Mouse (Mus musculus): ENCODE measurements around the gene Socs2. TPM values are rescaled to one million over a fixed set of nuclear protein-coding genes. Genes with fewer than 3 reads are reported as not detected.
A peak's percentile ranks its signal among the peaks of the same experiment; 100 is the strongest.
"Not testable (repeated sequence)": the region's sequence is repeated elsewhere in the genome, so short reads cannot be mapped to it uniquely, and the experiment has no call there.

Socs2 gene
- total and polyA plus RNA-seq, 3 experiments = 10.7 to 52.0 (median 22.7) TPM

DNA sequence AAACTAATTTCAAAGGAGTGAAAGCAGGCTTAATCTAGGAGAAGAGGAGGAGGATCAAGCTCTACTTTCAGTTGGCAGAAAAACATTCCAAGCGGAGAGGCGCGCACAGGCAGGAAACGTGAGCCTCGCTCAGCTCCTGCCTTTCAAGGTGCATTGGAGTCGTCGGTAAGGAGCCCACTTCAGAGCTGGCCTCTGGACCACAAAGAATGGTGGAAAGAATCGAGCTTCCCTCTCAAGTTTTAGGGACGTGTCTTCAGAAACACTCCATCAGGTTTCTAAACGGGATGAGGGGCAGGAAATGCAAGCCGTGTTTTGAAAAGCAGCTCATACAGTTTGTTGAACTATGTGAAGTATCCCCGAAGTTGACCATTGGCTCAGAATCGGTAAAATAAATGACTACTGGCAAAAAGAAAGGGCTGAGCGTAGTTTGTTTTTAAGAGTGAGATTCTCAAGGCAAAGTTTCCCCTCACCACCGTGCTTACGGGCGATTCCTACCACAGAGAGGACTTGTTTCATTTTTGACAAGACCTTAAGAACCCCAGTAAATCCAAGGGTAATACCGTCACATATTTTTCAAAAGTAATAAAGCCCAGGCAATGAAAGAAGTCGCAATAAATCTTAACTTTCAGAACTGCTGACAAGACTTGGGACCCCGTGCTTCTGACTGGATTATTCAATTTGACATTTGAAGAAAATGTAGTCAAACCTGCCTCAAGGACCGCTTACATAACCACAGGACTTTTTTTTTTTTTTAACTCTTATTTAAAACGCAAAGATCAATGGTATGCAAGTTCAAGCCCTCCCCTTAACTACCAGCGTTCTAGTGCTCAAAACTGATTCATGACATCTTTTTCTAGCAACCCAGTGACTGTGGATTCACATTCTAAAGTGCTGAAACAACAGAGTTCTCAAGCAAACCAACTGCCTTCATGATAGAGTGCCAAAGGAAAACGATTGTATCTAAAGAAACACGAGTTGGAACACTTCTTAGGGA is 21.9 kb downstream of the Socs2 start:
- peak; percentile 33 for DNase-seq

DNA sequence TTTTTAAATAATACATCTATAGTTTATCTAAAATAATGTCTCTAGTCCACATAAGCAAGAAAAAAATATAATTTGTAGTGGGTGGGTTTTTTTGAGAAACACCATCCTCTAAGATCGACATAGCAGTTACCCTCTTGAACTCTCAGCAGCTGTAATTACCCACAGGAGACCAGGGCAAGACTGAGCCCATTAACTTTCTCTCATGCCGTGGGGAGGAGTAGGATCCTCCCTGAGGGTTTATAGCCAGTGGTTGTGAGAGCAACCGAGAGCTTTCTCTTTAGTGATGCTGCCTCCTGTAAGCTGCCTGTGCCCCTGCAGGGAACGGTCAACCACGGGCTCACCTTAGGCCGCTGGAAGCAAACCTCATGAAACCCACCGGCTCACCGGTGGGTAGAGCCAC is 24.9 kb downstream of the Socs2 start:
- no peak for DNase-seq

- peak; percentile 75 for DNase-seq
These were observed 26.1 kb downstream of the Socs2 start for GRCm38 (mm10) chr10:95390871-95391270.

GRCm38 (mm10) chr10:95389805-95390204 is 27.2 kb downstream of the Socs2 start:
- DNase-seq = not testable (repeated sequence)

DNA sequence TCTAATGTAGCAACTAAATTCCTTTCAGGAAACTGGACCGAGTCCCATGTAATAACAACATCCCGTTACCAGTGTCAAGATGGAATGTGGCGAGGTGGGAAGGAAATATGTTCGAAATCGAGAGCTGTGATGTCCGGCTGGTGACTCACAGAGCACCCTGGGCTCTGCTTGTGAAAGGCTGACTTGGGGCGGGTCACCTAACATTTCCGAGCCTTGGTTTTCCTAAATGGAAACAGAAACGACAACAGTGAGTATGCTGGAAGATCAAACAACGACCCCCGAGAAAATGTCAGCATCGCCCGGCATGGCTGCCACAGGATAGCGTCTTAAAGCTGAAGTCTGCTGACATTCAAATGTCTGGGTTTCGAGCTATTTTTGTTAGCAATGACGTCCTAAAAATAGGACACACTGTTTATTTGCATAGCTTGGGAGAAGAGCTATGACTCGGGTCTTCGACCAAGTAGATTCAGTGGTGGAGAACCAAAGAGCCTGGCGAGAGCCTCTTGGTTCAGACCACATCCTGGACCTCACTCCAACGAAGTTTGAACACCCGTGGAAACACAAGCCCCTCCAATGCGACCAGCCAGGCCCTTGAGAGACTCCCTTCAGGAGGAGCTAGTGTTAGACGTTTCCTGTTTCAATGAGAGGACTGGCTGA is 28.0 kb downstream of the Socs2 start:
- DNase-seq = peak; percentile 38

GRCm38 (mm10) chr10:95386527-95386926 is 30.5 kb downstream of the Socs2 start:
- no peak for DNase-seq

DNA sequence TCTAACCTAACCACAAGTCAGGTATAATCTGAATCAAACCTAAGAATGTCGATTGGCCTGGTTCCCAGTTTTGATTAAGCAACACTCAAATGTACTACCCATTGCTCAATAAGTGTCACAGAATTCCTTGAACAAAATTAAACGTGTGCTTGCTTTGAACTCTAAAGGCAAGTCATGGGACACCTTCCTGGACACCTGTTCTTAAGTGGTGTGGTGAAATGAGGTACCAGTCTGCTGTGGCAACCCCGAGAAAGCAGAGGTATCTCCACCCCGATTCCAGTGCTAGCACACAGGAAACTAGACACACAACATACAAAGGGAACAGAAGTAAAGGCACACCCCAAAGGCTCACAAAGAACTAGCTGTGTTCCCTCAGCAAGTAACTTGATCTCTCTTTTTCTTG is 31.2 kb downstream of the Socs2 start:
- peak; percentile 53 for DNase-seq

DNA sequence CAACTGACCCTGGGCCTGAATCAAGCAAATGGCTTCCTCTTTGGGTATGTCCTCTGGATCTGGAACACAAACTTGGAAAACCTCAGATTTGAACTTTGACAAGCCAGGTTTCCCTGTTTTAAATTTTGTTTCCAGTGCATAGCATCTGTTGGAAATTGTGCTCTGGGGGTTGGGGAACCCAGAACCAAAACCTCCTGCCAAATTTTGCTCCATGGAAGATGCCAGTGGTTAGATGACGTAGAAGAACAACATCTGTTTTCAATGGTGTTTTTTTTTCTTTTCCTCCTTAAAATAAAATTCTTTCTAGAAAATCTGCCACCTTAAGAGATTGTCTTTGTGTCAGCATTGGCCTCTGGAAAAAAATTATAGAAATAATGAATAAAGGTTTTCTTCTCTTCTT is 31.9 kb downstream of the Socs2 start:
- no peak for DNase-seq

- no peak for DNase-seq
These were observed 32.5 kb downstream of the Socs2 start for GRCm38 (mm10) chr10:95384446-95384845.

- no peak for DNase-seq
These were observed 43.6 kb downstream of the Socs2 start for GRCm38 (mm10) chr10:95373340-95373739.

DNA sequence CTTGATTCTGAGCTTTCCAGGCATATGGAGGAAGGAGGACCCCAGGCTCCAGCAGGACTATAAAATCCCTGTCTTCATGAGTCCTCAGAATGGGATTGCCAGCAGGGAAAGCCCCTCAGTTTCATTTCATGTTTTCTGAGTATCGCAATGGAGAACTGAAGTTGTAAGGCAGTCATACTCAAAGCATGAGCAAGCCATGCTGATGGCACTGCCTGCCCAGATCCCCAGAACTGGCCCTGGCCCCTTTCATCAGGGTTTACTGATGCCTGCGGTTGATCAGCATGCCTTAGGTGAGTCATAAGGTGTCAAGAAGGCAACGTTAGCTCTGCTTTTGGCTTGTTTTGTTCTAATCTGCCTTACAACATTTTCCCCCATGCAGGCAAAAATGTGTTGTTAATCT is 45.0 kb downstream of the Socs2 start:
- no peak for DNase-seq

DNA sequence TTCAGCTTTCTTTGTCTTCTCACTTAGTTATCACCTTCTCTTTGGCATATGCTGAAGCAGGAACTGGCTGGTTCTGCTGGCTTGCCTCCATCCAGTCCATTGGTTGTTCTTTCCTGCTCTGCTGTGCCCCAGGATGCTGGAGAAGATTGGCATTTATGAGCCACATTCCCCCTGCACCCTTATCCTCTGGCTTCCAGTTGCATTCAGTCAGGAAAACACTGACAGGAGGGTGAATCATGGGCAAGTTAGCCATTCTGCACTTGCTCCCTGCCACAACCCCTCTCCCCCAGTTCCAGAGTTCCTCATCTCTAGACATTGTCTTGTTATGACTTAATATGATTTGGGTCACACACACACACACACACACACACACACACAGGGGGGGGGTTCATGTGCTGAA is 47.8 kb downstream of the Socs2 start:
- no peak for DNase-seq

GRCm38 (mm10) chr10:95368151-95368550 is 48.8 kb downstream of the Socs2 start:
- DNase-seq = no peak

DNA sequence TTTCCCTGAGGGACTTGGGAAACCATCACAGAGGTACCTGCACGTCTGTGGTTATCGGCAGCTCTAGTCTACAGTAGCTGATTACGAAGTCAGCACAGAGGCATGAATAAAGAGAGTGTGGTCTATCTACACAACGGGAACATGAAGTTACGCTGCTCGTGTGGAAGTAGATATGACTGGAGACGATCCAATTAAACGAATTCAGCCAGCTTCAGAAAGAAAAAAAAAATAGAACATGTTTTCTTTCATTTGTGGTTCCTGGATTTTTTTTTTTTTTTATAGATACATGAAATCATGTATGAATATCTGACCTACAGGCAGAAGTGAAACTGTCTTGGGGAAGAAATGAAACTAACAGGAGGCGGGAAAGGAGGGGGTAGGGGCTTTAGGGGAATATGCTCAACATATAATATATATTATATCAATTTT is 49.3 kb downstream of the Socs2 start:
- no peak for DNase-seq

DNA sequence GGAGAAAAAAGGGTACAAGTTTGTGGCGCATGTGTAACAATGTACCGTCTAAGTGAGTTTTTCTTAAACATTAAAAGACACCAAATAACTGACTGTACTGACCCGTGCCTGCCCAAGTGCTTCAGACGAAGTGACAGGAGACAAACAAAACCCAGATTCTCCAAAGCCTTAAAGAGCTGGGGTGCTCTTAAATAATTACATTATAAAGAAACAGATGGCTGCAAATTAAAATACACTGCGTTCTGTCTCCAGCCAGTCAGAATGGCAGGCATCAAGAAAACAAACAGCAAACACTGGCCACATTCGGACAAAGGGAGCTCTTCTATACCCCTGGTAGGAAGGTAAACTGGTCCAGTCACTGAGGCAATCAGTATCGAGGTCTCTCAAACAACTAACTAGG is 49.7 kb downstream of the Socs2 start:
- no peak for DNase-seq

DNA sequence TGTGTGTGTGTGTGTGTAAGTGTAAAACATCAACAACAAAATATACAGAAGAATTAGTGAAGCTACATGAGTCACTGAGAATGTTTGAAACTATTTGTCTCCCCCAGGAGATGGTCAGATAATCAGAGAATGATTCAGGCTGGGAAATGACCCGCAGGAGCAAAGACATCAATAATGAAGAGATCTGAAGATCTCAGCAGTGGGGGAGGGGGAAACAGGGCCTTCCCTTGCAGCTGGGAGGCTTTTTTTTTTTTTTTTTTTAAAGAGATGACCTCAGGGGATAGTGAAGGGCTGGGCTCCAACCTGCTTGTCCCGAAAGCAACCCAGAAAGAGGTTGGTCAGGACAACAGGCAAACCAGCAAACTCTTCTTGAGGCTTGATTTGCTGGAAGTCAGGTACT is 54.7 kb downstream of the Socs2 start:
- no peak for DNase-seq

DNA sequence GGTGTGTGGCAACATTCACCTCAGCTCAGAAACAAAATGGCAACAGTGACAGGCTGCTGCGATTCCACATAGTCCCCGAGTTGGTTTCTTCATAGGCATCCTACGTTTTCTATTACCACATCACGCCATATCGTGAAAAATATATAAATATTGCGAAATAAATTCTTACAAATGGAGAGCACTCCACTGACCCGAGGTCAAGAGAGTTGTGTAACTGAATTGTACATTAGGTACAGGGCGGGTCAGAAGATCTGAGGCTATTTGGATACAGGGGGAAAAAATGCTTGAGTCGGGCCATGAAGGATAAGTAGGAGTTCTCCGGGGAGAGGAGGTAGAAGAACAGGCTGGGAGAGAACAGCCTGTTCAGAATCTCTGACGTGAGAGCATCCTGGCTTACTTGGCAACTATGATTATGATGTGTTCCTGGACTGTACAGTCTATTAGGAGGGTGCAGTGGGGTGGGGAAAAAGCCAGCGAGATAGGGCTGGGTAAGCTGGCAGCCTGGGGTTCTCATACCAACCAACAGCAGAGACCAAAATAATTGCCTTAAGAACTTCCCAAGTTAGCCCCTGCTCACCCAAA is 55.6 kb downstream of the Socs2 start:
- DNase-seq = no peak

DNA sequence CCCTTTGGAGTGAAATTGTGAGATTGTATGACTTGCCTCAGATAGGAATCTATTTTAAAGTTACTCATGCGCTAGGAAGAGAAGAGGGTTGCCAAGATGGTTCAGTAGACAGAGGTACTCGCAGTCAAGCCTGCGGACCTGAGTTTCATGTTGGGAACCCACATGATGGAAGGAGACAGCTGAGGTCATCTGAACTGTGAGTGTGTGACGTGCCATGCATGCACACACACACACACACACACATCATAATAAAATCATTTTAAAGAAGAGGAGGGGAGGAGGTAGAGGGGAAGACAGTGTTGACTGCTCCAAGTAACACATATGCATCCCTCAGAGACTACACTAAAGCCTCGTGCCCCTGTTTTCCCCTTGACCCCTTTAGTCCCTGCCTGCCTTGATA is 56.9 kb downstream of the Socs2 start:
- DNase-seq = no peak

DNA sequence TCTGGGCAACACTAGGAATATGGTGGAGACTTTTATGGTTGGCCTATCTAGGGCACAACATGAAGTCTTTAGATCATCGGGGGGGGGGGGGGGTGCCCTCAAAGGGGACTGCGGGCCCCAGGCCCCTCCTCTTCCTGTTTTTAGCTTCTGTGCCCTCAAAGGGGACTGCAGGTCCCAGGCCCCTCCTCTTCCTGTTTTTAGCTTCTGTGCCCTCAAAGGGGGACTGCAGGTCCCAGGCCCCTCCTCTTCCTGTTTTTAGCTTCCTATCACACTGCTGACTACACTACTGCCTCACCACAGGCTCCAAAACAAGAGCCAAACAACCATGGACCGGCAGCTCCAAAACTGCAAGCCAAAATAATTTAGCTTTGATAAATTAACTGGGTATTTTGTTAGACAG is 59.3 kb downstream of the Socs2 start:
- DNase-seq = no peak

DNA sequence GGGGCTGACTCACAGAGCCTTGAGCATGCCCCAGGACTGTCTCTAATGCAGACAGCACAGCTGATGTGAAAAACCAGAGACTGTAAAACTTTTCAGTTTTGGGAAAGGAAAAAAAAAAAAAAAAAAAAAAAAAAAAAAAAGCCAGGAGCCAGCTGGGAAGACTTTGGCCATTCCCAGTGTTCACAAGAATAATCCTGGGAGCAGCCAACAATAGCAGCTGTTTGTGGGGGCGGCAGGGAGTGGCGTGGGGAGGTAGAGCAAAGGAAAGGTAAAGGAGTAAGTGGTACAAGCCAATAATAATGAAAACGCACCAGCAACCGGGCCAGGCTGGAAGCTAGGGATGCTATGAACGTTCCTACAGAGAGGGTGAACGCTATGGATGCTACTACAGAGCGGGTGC is 60.3 kb downstream of the Socs2 start:
- DNase-seq = no peak

- DNase-seq = peak; percentile 76
These were observed 61.2 kb downstream of the Socs2 start for GRCm38 (mm10) chr10:95355678-95356268.

DNA sequence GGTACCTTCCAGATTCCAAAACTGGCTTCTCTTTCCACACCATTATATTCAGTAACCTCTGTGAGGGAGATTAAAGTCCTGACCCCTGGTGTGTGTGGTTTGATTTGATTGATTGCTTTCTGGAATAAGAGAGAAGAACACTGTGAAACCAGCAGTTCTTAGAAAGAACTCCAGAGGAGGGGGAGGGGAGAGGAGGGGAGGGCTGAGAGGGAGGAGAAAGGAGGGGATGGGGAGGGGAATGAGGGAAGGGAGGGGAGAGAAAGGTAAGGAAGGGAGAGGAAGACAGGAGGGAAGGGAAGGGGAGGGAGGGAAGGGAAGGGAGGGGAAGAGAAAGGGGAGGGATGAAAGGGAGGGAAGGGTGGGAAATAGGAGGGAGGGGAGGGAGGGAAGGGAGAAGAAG is 62.3 kb downstream of the Socs2 start:
- no peak for DNase-seq

GRCm38 (mm10) chr10:95354047-95354446 is 62.9 kb downstream of the Socs2 start:
- no peak for DNase-seq

All from adrenal gland, adult 2 months (tissue).